Mouse (Mus musculus) thymus, adult 2 months (tissue): Measurements from ENCODE around the gene Tmem125.

Source experiments
- CTCF ChIP-seq: fragments of 200-500 bp; IDR thresholded peaks from 2 replicates; pipeline ENCODE4 v1.5.1; 2012; ENCODE audit warnings: mild to moderate bottlenecking, control low read depth, low read length, moderate library complexity, borderline replicate concordance; ENCODE audit not compliant: control insufficient read depth, poor library complexity, insufficient read depth; ENCODE audit errors: extremely low read depth
- POLR2A ChIP-seq: fragments of 200-500 bp; IDR thresholded peaks from 2 replicates; pipeline ENCODE4 v1.6.1; 2012; ENCODE audit warnings: mild to moderate bottlenecking, low read length, control low read depth, moderate library complexity; ENCODE audit not compliant: control insufficient read depth, poor library complexity, insufficient read depth; ENCODE audit errors: extremely low read depth

DNA sequence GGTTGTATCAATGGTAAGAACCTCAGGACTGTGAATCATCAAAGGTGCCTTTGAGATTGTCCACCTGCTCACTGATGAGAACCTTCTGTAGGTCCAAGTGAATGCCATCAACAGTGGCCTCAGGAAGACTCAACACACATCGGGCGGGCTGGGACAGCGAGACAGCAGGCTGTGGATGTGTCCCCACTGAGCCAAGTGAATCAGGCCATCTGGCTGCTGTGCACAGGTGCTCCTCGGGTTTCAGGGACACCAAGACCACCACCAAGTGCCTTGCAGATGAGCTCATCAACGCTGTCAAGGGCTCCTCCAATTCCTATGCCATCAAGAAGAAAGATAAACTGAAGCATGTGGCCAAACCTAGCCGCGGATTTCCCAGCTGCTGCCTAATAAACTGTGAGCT lies 21.6 kb downstream of the Tmem125 start:
- no peak for TF ChIP-seq CTCF
- TF ChIP-seq POLR2A, result no peak
